Comparison of ENCODE assay signal across 16 mouse cellular contexts in the genomic region with DNA sequence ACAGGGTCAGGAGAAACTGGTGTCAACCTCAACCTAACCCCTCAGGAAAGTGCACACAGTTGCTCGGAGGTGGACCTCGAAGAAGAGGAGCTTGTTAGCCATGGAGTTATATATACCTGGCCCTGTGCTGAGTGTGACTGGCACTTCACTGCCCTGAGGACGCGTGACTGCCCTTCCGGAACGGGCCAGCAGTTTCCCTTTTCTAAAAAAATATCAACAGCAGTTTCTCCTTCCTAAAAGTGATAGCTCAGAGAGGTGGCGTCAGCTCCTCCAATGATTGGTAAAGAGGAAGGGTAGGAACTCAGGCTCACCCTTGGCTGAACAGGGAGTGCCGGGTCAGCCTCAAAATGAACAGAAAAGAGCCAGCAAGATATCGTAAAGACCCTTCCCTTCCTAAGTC. TPM values are rescaled to one million over a fixed set of nuclear protein-coding genes. Genes with fewer than 3 reads are reported as not detected.
DNase-seq lines count a peak whose midpoint lies in the region; ATAC-seq lines count a peak whose summit lies in the region.
"Had no signal": no experiment of that assay in that cellular context is flagged by ENCODE, and none has a peak within 500 bp of the region (broad histone marks: within the 10 kb centered on the region; RNA-seq: fewer than 3 reads in every experiment).

No protein-coding gene starts in this region.

- H3K4me1 ChIP-seq in kidney, embryonic 14.5 days (ENCODE audit: control insufficient read depth, insufficient read depth, low read length) = peaks cover 5% of the 10 kb centered on the region; the same call in 1 of the 2 replicates

- no peak overlapping the region for H3K27ac ChIP-seq in kidney, embryonic 14.5 days (ENCODE audit: low read depth, low read length)
- H3K27ac ChIP-seq in macrophage = peak overlapping the region; percentile 96
- H3K27ac ChIP-seq: forebrain, embryonic 10.5 days; limb, embryonic 10.5 days; midbrain, embryonic 10.5 days; stomach, embryonic 15.5 days had no signal

- H3K9ac ChIP-seq in kidney, embryonic 14.5 days (ENCODE audit: low read depth, low read length) = no peak overlapping the region
- H3K9ac ChIP-seq: stomach, embryonic 15.5 days had no signal

- H3K79me2 ChIP-seq in macrophage (ENCODE audit: inconsistent target) = peaks cover 84% of the 10 kb centered on the region

- H3K27me3 ChIP-seq in kidney, embryonic 14.5 days (ENCODE audit: control insufficient read depth, insufficient read depth, low read length) = peaks cover 4% of the 10 kb centered on the region; the same call in 1 of the 2 replicates
- H3K27me3 ChIP-seq: stomach, embryonic 15.5 days had no signal

- no peak overlapping the region for H3K4me2 ChIP-seq in kidney, embryonic 14.5 days (replicated peaks; ENCODE audit: low read depth, low read length)
- H3K4me2 ChIP-seq: stomach, embryonic 15.5 days had no signal

- DNase-seq in kidney, adult 11 months = no peak
- DNase-seq in A20 (ENCODE audit: low read depth, low spot score) = peak; percentile 80
- DNase-seq in adrenal gland, adult 2 months = no peak
- no peak for DNase-seq in ovary, postnatal 14 days (ENCODE audit: low spot score)
- DNase-seq: adrenal gland, postnatal 25 days; cerebellum, adult 2 months; retina, postnatal 1 day; thymus, postnatal 36 days had no signal

- no peak overlapping the region for H3K4me3 ChIP-seq in kidney, embryonic 14.5 days (ENCODE audit: low read length)
- H3K4me3 ChIP-seq in macrophage (ENCODE audit: inconsistent target) = peak overlapping the region; percentile 94
- H3K4me3 ChIP-seq: forebrain, embryonic 10.5 days; limb, embryonic 10.5 days; midbrain, embryonic 10.5 days; stomach, embryonic 15.5 days had no signal

- 25% methylated on average over 9 of the region's 9 CpGs for WGBS in kidney, embryonic 14.5 days
- WGBS in macrophage (ENCODE audit: missing documents) = 0% methylated on average over 9 of the region's 9 CpGs

- no peaks in the 10 kb centered on the region for H3K9me3 ChIP-seq in kidney, embryonic 14.5 days (ENCODE audit: control insufficient read depth, low read length)
- H3K9me3 ChIP-seq: forebrain, embryonic 10.5 days; limb, embryonic 10.5 days; midbrain, embryonic 10.5 days; stomach, embryonic 15.5 days had no signal

- ATAC-seq in kidney, embryonic 14.5 days (ENCODE audit: low FRiP score, low TSS enrichment) = peak; percentile 68
- ATAC-seq in granulocyte monocyte progenitor cell, adult 5-6 weeks (replicated peaks; ENCODE audit: poor library complexity, severe bottlenecking) = peak; percentile 62
- no peak for ATAC-seq in megakaryocyte-erythroid progenitor cell, adult 5-6 weeks (replicated peaks; ENCODE audit: low FRiP score, low TSS enrichment, poor library complexity, severe bottlenecking)

- no peaks in the 10 kb centered on the region for H3K36me3 ChIP-seq in kidney, embryonic 14.5 days (ENCODE audit: control insufficient read depth, insufficient read depth, low read length)
- H3K36me3 ChIP-seq in macrophage (ENCODE audit: inconsistent target) = peaks cover 39% of the 10 kb centered on the region
- H3K36me3 ChIP-seq: forebrain, embryonic 10.5 days; limb, embryonic 10.5 days; midbrain, embryonic 10.5 days; stomach, embryonic 15.5 days had no signal

RNA-seq across cellular contexts. Expression of a gene that starts 2.2 kb away (rescaled TPM):
- polyA plus RNA-seq in kidney, embryonic 14.5 days (2014; fragmentation: Nextera tagmentation; extraction: Ambion mirVana) = 0.73 and 1.4 TPM in 2 replicates
- total RNA-seq in granulocyte monocyte progenitor cell, adult 5-6 weeks (2014; fragmentation: Nextera tagmentation) = 43.6 and 56.7 TPM in 2 replicates
- total RNA-seq in granulocyte monocyte progenitor cell, adult 5-6 weeks (2017) = 18.4 and 18.7 TPM in 2 replicates
- total RNA-seq in macrophage (2018; cell fraction: chromatin; rRNA removed) = 100 to 1,000 TPM in 19 of 26 experiments, 10 to 100 TPM in 7; 17.5 to 808 (median 224) TPM
- total RNA-seq in macrophage (2018; cell fraction: cytosol; rRNA removed) = 100 to 1,000 TPM in 24 of 26 experiments, 10 to 100 TPM in 2; 70.8 to 956 (median 317) TPM
- 1,000 to 10,000 TPM in 5 of 26 experiments, 100 to 1,000 TPM in 17, 10 to 100 TPM in 4; 58.3 to 1,365 (median 493) TPM for total RNA-seq in macrophage (2018; cell fraction: nucleus; rRNA removed)
- polyA plus RNA-seq in macrophage (2018) = 131 to 255 TPM (median 207 TPM) in 3 replicates
- 1 to 10 TPM; 1.6 to 3.0 TPM for total RNA-seq in adrenal gland, adult 2 months (2021)
- polyA plus RNA-seq in adrenal gland, adult 2 months (2012; rRNA removed) = 4.2 and 4.3 TPM in 2 replicates
- 2.0 and 3.9 TPM in 2 replicates for total RNA-seq in megakaryocyte-erythroid progenitor cell, adult 5-6 weeks (2014; fragmentation: Nextera tagmentation)
- total RNA-seq in megakaryocyte-erythroid progenitor cell, adult 5-6 weeks (2017) = 0.80 and 1.7 TPM in 2 replicates

RNA-seq across cellular contexts. Expression of a gene that starts 25.9 kb away (rescaled TPM):
- 120 and 124 TPM in 2 replicates for polyA plus RNA-seq in kidney, embryonic 14.5 days (2014; fragmentation: Nextera tagmentation; extraction: Ambion mirVana)
- 87.0 and 114 TPM in 2 replicates for total RNA-seq in granulocyte monocyte progenitor cell, adult 5-6 weeks (2014; fragmentation: Nextera tagmentation)
- total RNA-seq in granulocyte monocyte progenitor cell, adult 5-6 weeks (2017) = 66.8 and 69.9 TPM in 2 replicates
- 10 to 100 TPM in 6 of 26 experiments, 1 to 10 TPM in 17, under 1 TPM in 1, not detected in 2; 0.62 to 21.0 (median 7.1) TPM for total RNA-seq in macrophage (2018; cell fraction: chromatin; rRNA removed)
- total RNA-seq in macrophage (2018; cell fraction: cytosol; rRNA removed) = 1 to 10 TPM; 3.1 to 8.9 (median 6.4) TPM
- 10 to 100 TPM in 2 of 26 experiments, 1 to 10 TPM in 24; 1.1 to 34.1 (median 5.0) TPM for total RNA-seq in macrophage (2018; cell fraction: nucleus; rRNA removed)
- 6.0 to 44.1 TPM (median 7.6 TPM) in 3 replicates for polyA plus RNA-seq in macrophage (2018)
- total RNA-seq in adrenal gland, adult 2 months (2021) = 1 to 10 TPM; 6.0 to 9.5 TPM
- 6.9 and 12.5 TPM in 2 replicates for polyA plus RNA-seq in adrenal gland, adult 2 months (2012; rRNA removed)
- 108 and 128 TPM in 2 replicates for total RNA-seq in megakaryocyte-erythroid progenitor cell, adult 5-6 weeks (2014; fragmentation: Nextera tagmentation)
- 52.6 and 55.3 TPM in 2 replicates for total RNA-seq in megakaryocyte-erythroid progenitor cell, adult 5-6 weeks (2017)

RNA-seq across cellular contexts. Expression of a gene that starts 37.0 kb away (rescaled TPM):
- polyA plus RNA-seq in kidney, embryonic 14.5 days (2014; fragmentation: Nextera tagmentation; extraction: Ambion mirVana) = 7.0 and 10.5 TPM in 2 replicates
- 0.47 TPM in 1 of 2 replicates, not detected in the other for total RNA-seq in granulocyte monocyte progenitor cell, adult 5-6 weeks (2014; fragmentation: Nextera tagmentation)
- total RNA-seq in granulocyte monocyte progenitor cell, adult 5-6 weeks (2017) = 1.7 TPM in 1 of 2 replicates, not detected in the other
- 1 to 10 TPM in 11 of 26 experiments, under 1 TPM in 8, not detected in 7; 0.38 to 3.7 (median 1.2) TPM for total RNA-seq in macrophage (2018; cell fraction: chromatin; rRNA removed)
- 1 to 10 TPM in 20 of 26 experiments, under 1 TPM in 6; 0.51 to 7.5 (median 2.2) TPM for total RNA-seq in macrophage (2018; cell fraction: cytosol; rRNA removed)
- 10 to 100 TPM in 8 of 26 experiments, 1 to 10 TPM in 14, under 1 TPM in 4; 0.85 to 22.2 (median 5.7) TPM for total RNA-seq in macrophage (2018; cell fraction: nucleus; rRNA removed)
- polyA plus RNA-seq in macrophage (2018) = 1.0 to 8.5 TPM (median 1.9 TPM) in 3 replicates
- 10 to 100 TPM in 1 of 2 experiments, 1 to 10 TPM in 1; 1.7 to 24.2 TPM for total RNA-seq in adrenal gland, adult 2 months (2021)
- polyA plus RNA-seq in adrenal gland, adult 2 months (2012; rRNA removed) = 15.5 and 32.0 TPM in 2 replicates
- not detected in 2 replicates for total RNA-seq in megakaryocyte-erythroid progenitor cell, adult 5-6 weeks (2014; fragmentation: Nextera tagmentation)
- not detected in 2 replicates for total RNA-seq in megakaryocyte-erythroid progenitor cell, adult 5-6 weeks (2017)

RNA-seq across cellular contexts. Expression of a gene that starts 48.9 kb away (rescaled TPM):
- 65.3 and 77.2 TPM in 2 replicates for polyA plus RNA-seq in kidney, embryonic 14.5 days (2014; fragmentation: Nextera tagmentation; extraction: Ambion mirVana)
- 59.6 and 70.9 TPM in 2 replicates for total RNA-seq in granulocyte monocyte progenitor cell, adult 5-6 weeks (2014; fragmentation: Nextera tagmentation)
- 67.6 and 85.2 TPM in 2 replicates for total RNA-seq in granulocyte monocyte progenitor cell, adult 5-6 weeks (2017)
- 10 to 100 TPM in 22 of 26 experiments, 1 to 10 TPM in 4; 8.5 to 28.9 (median 17.0) TPM for total RNA-seq in macrophage (2018; cell fraction: chromatin; rRNA removed)
- total RNA-seq in macrophage (2018; cell fraction: cytosol; rRNA removed) = 10 to 100 TPM in 24 of 26 experiments, 1 to 10 TPM in 2; 9.1 to 26.5 (median 19.4) TPM
- 10 to 100 TPM in 21 of 26 experiments, 1 to 10 TPM in 5; 8.0 to 30.6 (median 14.2) TPM for total RNA-seq in macrophage (2018; cell fraction: nucleus; rRNA removed)
- 19.7 to 37.4 TPM (median 26.3 TPM) in 3 replicates for polyA plus RNA-seq in macrophage (2018)
- total RNA-seq in adrenal gland, adult 2 months (2021) = 10 to 100 TPM; 41.1 to 52.4 TPM
- polyA plus RNA-seq in adrenal gland, adult 2 months (2012; rRNA removed) = 25.1 and 29.4 TPM in 2 replicates
- 67.6 and 68.4 TPM in 2 replicates for total RNA-seq in megakaryocyte-erythroid progenitor cell, adult 5-6 weeks (2014; fragmentation: Nextera tagmentation)
- total RNA-seq in megakaryocyte-erythroid progenitor cell, adult 5-6 weeks (2017) = 75.2 and 88.5 TPM in 2 replicates

Comparison
In these comparisons a context has a peak if more than half of its experiments do, and no peak if none do; other contexts are left out.
1. RNA of a gene that starts 25.9 kb away (total RNA-seq): 52.6 to 128 TPM in megakaryocyte-erythroid progenitor cell, adult 5-6 weeks and 66.8 to 114 TPM in granulocyte monocyte progenitor cell, adult 5-6 weeks; 6.0 to 9.5 TPM in adrenal gland, adult 2 months; every median in the first group is over 4 times any median in the second.